Mouse (Mus musculus): Measurements from ENCODE around the gene Sdf2. TPM values are rescaled to one million over a fixed set of nuclear protein-coding genes. Genes with fewer than 3 reads are reported as not detected.

Sdf2 gene
- polyA plus RNA-seq, 1 experiment, result 76.8 TPM

DNA sequence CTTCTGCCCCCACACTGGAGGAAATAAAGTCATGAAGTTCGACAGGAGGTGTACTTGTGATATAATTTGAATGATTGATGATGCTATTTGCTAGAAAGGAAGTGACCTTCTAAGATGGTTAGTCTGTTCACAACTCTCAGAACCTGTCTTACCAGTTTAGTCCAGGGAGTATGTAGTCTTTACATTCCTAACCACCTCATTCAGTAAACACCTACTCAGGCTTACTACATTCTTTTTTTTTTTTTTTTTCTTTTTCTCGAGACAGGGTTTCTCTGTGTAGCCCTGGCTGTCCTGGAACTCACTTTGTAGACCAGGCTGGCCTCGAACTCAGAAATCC is 1.4 kb downstream of the Sdf2 start:
- peaks cover 18% of the 10 kb centered on the region for H3K36me3 ChIP-seq (ENCODE audit: control insufficient read depth, insufficient read depth)
- H3K79me2 ChIP-seq (ENCODE audit: control insufficient read depth, insufficient read depth), result peaks cover 83% of the 10 kb centered on the region
- no peaks in the 10 kb centered on the region for H3K27me3 ChIP-seq (ENCODE audit: control insufficient read depth, insufficient read depth, insufficient read length)
- H3K4me3 ChIP-seq (ENCODE audit: insufficient read depth, poor library complexity, severe bottlenecking), result no peak overlapping the region
- TF ChIP-seq MYOG (IDR thresholded peaks at IDR 0.05; ENCODE audit: control insufficient read depth, extremely low read depth, insufficient read length), result no peak
- TF ChIP-seq MAX (IDR thresholded peaks at IDR 0.05), result no peak
- TF ChIP-seq USF1 (IDR thresholded peaks at IDR 0.05; ENCODE audit: low read depth), result no peak
- TF ChIP-seq CTCF (IDR thresholded peaks at IDR 0.05; ENCODE audit: control insufficient read depth, insufficient read depth, insufficient read length), result no peak
- no peak for TF ChIP-seq MYOD1 (IDR thresholded peaks at IDR 0.05; ENCODE audit: control insufficient read depth, insufficient read length, low read depth)
- no peak for TF ChIP-seq FOSL1 (IDR thresholded peaks at IDR 0.05; ENCODE audit: insufficient read depth, low read length, poor library complexity, severe bottlenecking)
- no peak for TF ChIP-seq CEBPB (IDR thresholded peaks at IDR 0.05; ENCODE audit: low read depth)
- no peak overlapping the region for H3ac ChIP-seq (ENCODE audit: control insufficient read depth, insufficient read length, low read depth)
- peaks cover 65% of the 10 kb centered on the region for H3K79me3 ChIP-seq (ENCODE audit: low read depth)

DNA sequence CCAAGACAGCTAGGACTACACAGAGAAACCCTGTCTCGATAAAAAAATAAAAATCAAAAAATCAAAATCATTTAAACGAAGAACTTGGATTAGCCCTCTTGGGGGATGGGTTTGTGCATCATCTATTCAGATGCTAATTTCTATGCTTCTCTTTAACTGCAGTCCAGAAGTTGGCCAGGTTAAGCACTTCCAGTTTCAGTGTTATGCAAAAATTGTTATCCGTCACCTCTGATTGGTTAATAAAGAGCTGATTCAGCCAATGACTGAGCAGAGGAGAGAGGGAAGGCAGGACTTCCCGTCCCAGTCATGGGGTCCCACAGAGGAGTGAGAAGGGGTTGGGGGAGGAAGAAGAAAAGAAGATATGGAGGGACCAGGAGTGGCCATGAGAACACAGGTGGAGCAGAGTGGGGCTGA is 2.2 kb downstream of the Sdf2 start:
- peaks cover 23% of the 10 kb centered on the region for H3K36me3 ChIP-seq (ENCODE audit: control insufficient read depth, insufficient read depth)
- TF ChIP-seq FOSL1 (IDR thresholded peaks at IDR 0.05; ENCODE audit: insufficient read depth, low read length, poor library complexity, severe bottlenecking) (no peak), MYOD1 (IDR thresholded peaks at IDR 0.05; ENCODE audit: control insufficient read depth, insufficient read length, low read depth) (no peak), USF1 (IDR thresholded peaks at IDR 0.05; ENCODE audit: low read depth) (no peak), MYOG (IDR thresholded peaks at IDR 0.05; ENCODE audit: control insufficient read depth, extremely low read depth, insufficient read length) (no peak)

DNA sequence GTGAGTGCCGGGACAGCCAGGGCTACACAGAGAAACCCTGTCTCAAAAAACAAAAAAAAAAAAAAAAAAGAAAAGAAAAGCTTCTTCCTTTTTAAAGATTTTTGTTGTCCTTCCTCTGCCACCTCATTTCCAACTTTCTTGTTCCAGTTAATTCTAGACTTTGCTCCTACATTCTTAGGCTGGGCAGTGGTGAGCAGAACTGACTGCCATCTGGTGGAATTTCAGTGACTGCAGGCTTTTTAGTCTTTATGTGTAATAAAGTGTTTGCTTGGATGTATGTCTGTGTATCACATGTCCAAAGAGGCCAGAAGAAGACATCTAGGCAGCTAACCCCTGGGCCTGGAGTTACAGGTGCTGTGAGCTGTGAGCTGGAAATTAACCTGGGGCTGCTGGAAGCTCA is 11.1 kb downstream of the Sdf2 start:
- peaks cover 5% of the 10 kb centered on the region for H3K79me2 ChIP-seq (ENCODE audit: control insufficient read depth, insufficient read depth)
- TF ChIP-seq CTCF (IDR thresholded peaks at IDR 0.05; ENCODE audit: control insufficient read depth, insufficient read depth, insufficient read length) (no peak), USF1 (IDR thresholded peaks at IDR 0.05; ENCODE audit: low read depth) (no peak), MYOD1 (IDR thresholded peaks at IDR 0.05; ENCODE audit: control insufficient read depth, insufficient read length, low read depth) (no peak), MAX (IDR thresholded peaks at IDR 0.05) (no peak), CEBPB (IDR thresholded peaks at IDR 0.05; ENCODE audit: low read depth) (no peak), MYOG (IDR thresholded peaks at IDR 0.05; ENCODE audit: control insufficient read depth, extremely low read depth, insufficient read length) (no peak), FOSL1 (IDR thresholded peaks at IDR 0.05; ENCODE audit: insufficient read depth, low read length, poor library complexity, severe bottlenecking) (no peak)
- H3K4me3 ChIP-seq (ENCODE audit: insufficient read depth, poor library complexity, severe bottlenecking), result no peak overlapping the region
- H3K36me3 ChIP-seq (ENCODE audit: control insufficient read depth, insufficient read depth), result peaks cover 33% of the 10 kb centered on the region
- H3K79me3 ChIP-seq (ENCODE audit: low read depth), result no peaks in the 10 kb centered on the region
- H3K27me3 ChIP-seq (ENCODE audit: control insufficient read depth, insufficient read depth, insufficient read length), result no peaks in the 10 kb centered on the region
- H3ac ChIP-seq (ENCODE audit: control insufficient read depth, insufficient read length, low read depth), result no peak overlapping the region

More for the DNA sequence above, 2.2 kb downstream of the Sdf2 start:
- Histone ChIP-seq H3K79me2 (ENCODE audit: control insufficient read depth, insufficient read depth) (peaks cover 79% of the 10 kb centered on the region), H3K4me3 (ENCODE audit: insufficient read depth, poor library complexity, severe bottlenecking) (no peak overlapping the region), H3ac (ENCODE audit: control insufficient read depth, insufficient read length, low read depth) (no peak overlapping the region), H3K27me3 (ENCODE audit: control insufficient read depth, insufficient read depth, insufficient read length) (no peaks in the 10 kb centered on the region), H3K79me3 (ENCODE audit: low read depth) (peaks cover 57% of the 10 kb centered on the region)

DNA sequence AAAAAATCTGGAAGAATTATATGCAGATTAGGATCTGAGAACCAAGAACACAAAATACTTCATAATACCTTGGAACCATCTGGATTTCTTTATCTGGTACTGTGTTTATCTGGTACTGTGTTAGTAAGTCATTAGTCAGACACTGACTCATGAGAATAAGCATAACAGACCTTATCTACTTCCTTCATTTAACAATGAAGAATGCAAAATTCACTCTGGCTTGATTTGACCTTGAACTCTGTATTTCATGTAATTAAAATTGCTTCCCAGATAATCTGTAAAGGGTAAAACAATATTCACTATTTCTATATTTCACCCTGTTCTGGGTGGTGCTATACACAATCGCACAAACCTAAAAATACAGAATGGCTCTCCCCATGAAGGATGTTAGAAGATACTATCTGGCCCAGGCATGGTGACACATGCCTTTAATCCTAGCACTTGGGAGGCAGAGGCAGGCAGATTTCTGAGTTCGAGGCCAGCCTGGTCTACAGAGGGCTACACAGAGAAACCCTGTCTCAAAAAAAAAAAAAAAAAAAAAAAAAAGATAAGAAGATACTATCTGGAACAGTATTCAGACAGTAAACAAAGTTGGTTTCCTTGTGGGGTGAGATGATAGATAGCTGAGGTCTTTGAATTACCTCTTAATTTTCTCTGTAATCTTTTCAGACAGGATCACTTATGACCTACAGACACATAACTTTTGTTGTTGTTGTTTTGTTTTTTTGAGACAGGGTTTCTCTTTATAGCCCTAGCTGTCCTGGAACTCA is 15.1 kb downstream of the Sdf2 start:
- H3K27me3 ChIP-seq (ENCODE audit: control insufficient read depth, insufficient read depth, insufficient read length), result no peaks in the 10 kb centered on the region
- peaks cover 31% of the 10 kb centered on the region for H3K36me3 ChIP-seq (ENCODE audit: control insufficient read depth, insufficient read depth)
- peaks cover 19% of the 10 kb centered on the region for H3K79me3 ChIP-seq (ENCODE audit: low read depth)
- no peak overlapping the region for H3ac ChIP-seq (ENCODE audit: control insufficient read depth, insufficient read length, low read depth)
- TF ChIP-seq MYOD1 (IDR thresholded peaks at IDR 0.05; ENCODE audit: control insufficient read depth, insufficient read length, low read depth) (no peak), MYOG (IDR thresholded peaks at IDR 0.05; ENCODE audit: control insufficient read depth, extremely low read depth, insufficient read length) (no peak), CEBPB (IDR thresholded peaks at IDR 0.05; ENCODE audit: low read depth) (no peak), MAX (IDR thresholded peaks at IDR 0.05) (no peak), USF1 (IDR thresholded peaks at IDR 0.05; ENCODE audit: low read depth) (no peak), CTCF (IDR thresholded peaks at IDR 0.05; ENCODE audit: control insufficient read depth, insufficient read depth, insufficient read length) (no peak), FOSL1 (IDR thresholded peaks at IDR 0.05; ENCODE audit: insufficient read depth, low read length, poor library complexity, severe bottlenecking) (peak; percentile 85)
- no peak overlapping the region for H3K4me3 ChIP-seq (ENCODE audit: insufficient read depth, poor library complexity, severe bottlenecking)
- peaks cover 28% of the 10 kb centered on the region for H3K79me2 ChIP-seq (ENCODE audit: control insufficient read depth, insufficient read depth)

DNA sequence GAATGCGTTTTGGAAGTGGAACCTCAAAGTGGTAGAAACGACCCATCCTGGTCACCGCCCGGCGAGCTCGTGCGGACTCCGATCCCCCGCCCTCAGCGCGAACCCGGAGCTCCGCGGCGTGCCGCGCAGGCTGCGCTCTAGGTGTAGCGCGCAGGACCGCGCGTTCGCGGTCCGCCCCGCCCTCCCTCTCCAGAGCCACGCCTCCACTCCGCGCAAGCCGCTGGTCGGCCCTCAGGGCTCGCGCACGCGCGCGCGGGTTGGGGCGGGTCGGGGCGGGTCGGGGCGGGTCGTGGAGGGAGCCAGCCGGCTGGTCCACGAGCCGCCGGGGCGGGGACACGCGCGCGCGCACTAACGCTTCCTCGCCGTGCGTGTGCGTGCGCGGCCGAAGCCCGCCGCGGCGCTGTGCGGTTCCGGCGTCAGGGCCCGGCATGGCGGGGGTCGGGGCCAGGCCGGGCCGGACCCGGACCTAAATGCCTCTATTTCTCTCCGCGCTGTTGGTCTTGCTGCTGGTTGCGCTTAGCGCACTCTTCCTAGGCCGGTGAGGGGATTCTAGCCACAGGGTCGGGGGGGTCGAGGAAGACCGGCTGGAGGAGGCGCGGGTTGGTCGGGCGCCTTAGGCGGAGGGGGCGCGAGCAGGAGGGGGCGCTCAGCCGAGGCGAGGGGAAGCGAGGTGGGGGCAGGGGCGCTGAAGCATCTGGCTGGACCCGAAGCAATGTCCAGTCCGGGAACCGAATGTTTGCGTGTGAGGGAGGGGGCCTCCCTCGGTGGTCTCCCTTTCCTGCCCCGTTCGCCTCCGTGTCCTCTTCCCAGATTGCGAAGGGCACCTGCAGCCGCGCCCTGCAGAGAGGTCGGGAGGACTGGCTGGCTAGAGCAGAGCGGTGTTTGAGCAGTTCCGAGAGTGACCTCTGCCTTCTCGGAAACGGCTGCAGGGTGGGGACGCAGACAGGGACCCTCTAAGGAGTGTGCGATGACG is 16.1 kb downstream of the Sdf2 start, which contains the start of gene 2610507B11Rik:
Gene 2610507B11Rik (plus strand): TSS at position 373 of the 973 bp plus-strand sequence.
- peak within 1 kb of the TSS; percentile 98 for H3K4me3 ChIP-seq (ENCODE audit: insufficient read depth, poor library complexity, severe bottlenecking)
- peaks cover 28% of the 10 kb centered on the region for H3K79me2 ChIP-seq (ENCODE audit: control insufficient read depth, insufficient read depth)
- no peak for TF ChIP-seq MYOD1 (IDR thresholded peaks at IDR 0.05; ENCODE audit: control insufficient read depth, insufficient read length, low read depth)
- TF ChIP-seq MAX (IDR thresholded peaks at IDR 0.05), result peak; percentile 58
- peaks cover 41% of the 10 kb centered on the region for H3K36me3 ChIP-seq (ENCODE audit: control insufficient read depth, insufficient read depth)
- peaks cover 19% of the 10 kb centered on the region for H3K79me3 ChIP-seq (ENCODE audit: low read depth)
- no peaks in the 10 kb centered on the region for H3K27me3 ChIP-seq (ENCODE audit: control insufficient read depth, insufficient read depth, insufficient read length)
- peak within 1 kb of the TSS; percentile 93 for H3ac ChIP-seq (ENCODE audit: control insufficient read depth, insufficient read length, low read depth)
